Mouse (Mus musculus) neural tube, embryonic 14.5 days (tissue): Measurements from ENCODE around the gene Gm21904. TPM values are rescaled to one million over a fixed set of nuclear protein-coding genes. Genes with fewer than 3 reads are reported as not detected.
"Not testable (repeated sequence)": the region's sequence is repeated elsewhere in the genome, so short reads cannot be mapped to it uniquely, and the experiment has no call there.

Experiments used
- ATAC-seq: fragments of 200-750 bp; cut with Nextera tagmentation; 2 replicates; pipeline ENCODE4 v1.8.0; 2017; ENCODE audit warnings: low read depth, mild to moderate bottlenecking, moderate TSS enrichment, moderate library complexity
- H3K27ac ChIP-seq: fragments of 300-500 bp; sonication (generic); 2 replicates; pipeline ENCODE4 v1.5.1; 2014; ENCODE audit warnings: low read depth, mild to moderate bottlenecking, control low read depth, low read length, moderate library complexity, mixed read lengths
- H3K27me3 ChIP-seq: fragments of 300-500 bp; sonication (generic); 2 replicates; pipeline ENCODE4 v1.6.1; 2014; ENCODE audit warnings: low read length; ENCODE audit not compliant: control insufficient read depth, insufficient read depth
- H3K36me3 ChIP-seq: fragments of 300-500 bp; sonication (generic); 2 replicates; pipeline ENCODE4 v1.6.1; 2014; ENCODE audit warnings: low read length, mixed read lengths; ENCODE audit not compliant: control insufficient read depth, insufficient read depth
- H3K4me1 ChIP-seq: fragments of 300-500 bp; sonication (generic); 2 replicates; pipeline ENCODE4 v1.6.1; 2014; ENCODE audit warnings: low read length; ENCODE audit not compliant: control insufficient read depth, insufficient read depth
- H3K4me2 ChIP-seq: fragments of 300-500 bp; sonication (generic); 2 replicates; pipeline ENCODE4 v1.6.1; 2014; ENCODE audit warnings: mild to moderate bottlenecking, low read depth, low read length, control low read depth
- H3K4me3 ChIP-seq: fragments of 300-500 bp; sonication (generic); 2 replicates; pipeline ENCODE4 v1.5.1; 2014; ENCODE audit warnings: low read depth, low read length, control low read depth, mixed read lengths
- H3K9ac ChIP-seq: fragments of 300-500 bp; sonication (generic); replicated peaks from 2 replicates; pipeline ENCODE4 v1.6.1; 2014; ENCODE audit warnings: low read depth, mild to moderate bottlenecking, control low read depth, low read length, mixed read lengths
- H3K9me3 ChIP-seq: fragments of 300-500 bp; sonication (generic); 2 replicates; pipeline ENCODE4 v1.6.1; 2016; ENCODE audit warnings: low read length; ENCODE audit not compliant: control insufficient read depth
- WGBS: fragments of 180-500 bp; shearing (Covaris S2); extraction: QIAGEN DNeasy Blood & Tissue Kit; methylation state at CpG from one replicate; pipeline ENCODE4 v1.1.7; 2014; 5-methylcytosine and 5-hydroxymethylcytosine counted together
- polyA plus RNA-seq: library from polyadenylated mRNA; unstranded; fragments of >200 nt; fragmentation: Nextera tagmentation; extraction: Ambion mirVana; gene quantifications from 2 replicates; pipeline ENCODE4 v1.2.1, GENCODE M21; 2014

Gene Gm21904
- not detected in 2 replicates for polyA plus RNA-seq

- not testable (repeated sequence) for H3K27me3 ChIP-seq, H3K36me3 ChIP-seq, H3K4me1 ChIP-seq, H3K9me3 ChIP-seq, ATAC-seq, H3K4me2 ChIP-seq, H3K27ac ChIP-seq, H3K9ac ChIP-seq, H3K4me3 ChIP-seq
- no CpG with 5 or more reads among the region's 3 CpGs for WGBS
Observed at GRCm38 (mm10) chrY:17846166-17846565, at the start of gene Gm21904. Gene Gm21904, minus strand, starts transcription at chrY:17846266.

- H3K36me3 ChIP-seq, H3K9me3 ChIP-seq, H3K27me3 ChIP-seq, H3K4me1 ChIP-seq, H3K27ac ChIP-seq, ATAC-seq, H3K9ac ChIP-seq, H3K4me3 ChIP-seq, H3K4me2 ChIP-seq: not testable (repeated sequence)
Observed at GRCm38 (mm10) chrY:17874441-17874840, 28.4 kb upstream of the Gm21904 start, which contains the start of the genes Gm20772 and Gm20831. Gene Gm20772, plus strand, starts transcription at chrY:17874741. Gene Gm20831, plus strand, starts transcription at chrY:17874741.

Other genes starting within 250 kb of the Gm21904 start
- not detected in 2 replicates for gene Gm20772, start 28.5 kb upstream of the Gm21904 start, polyA plus RNA-seq
- gene Gm20831, start 28.5 kb upstream of the Gm21904 start, polyA plus RNA-seq: not detected in 2 replicates
- not detected in 2 replicates for gene Srsy, start 91.1 kb upstream of the Gm21904 start, polyA plus RNA-seq
- not detected in 2 replicates for gene Gm21764, start 215.5 kb upstream of the Gm21904 start, polyA plus RNA-seq
- not detected in 2 replicates for gene Ssty1, start 242.8 kb upstream of the Gm21904 start, polyA plus RNA-seq